Mouse (Mus musculus): ENCODE measurements at regions not wholly inside any gene's neighbourhood (a gene's known extent, or its start where the extent isn't known, plus 50 kb on each side); places are given as distances from the start of the nearest gene placed in this dataset.

- Histone ChIP-seq H3K4me1 (ENCODE audit: control insufficient read depth, insufficient read depth, low read length) (no peaks in the 10 kb centered on the region), H3K4me3 (ENCODE audit: insufficient read depth, low read depth, low read length) (no peak overlapping the region), H3K27ac (ENCODE audit: insufficient read depth, low read depth, low read length) (no peak overlapping the region)
- WGBS = 74% methylated on average over 5 of the region's 5 CpGs
- TF ChIP-seq CTCF (IDR thresholded peaks at IDR 0.05; ENCODE audit: insufficient read depth, low read depth, low read length) = no peak
- no peak for TF ChIP-seq POLR2A (IDR thresholded peaks at IDR 0.05; ENCODE audit: insufficient read depth, low read depth, low read length)
These were observed 52.0 kb upstream of the Gm765 start for GRCm38 (mm10) chr6:98394589-98394988.
